Mouse (Mus musculus) midbrain, postnatal 0 days (tissue): Measurements from ENCODE around the gene Haus7. TPM values are rescaled to one million over a fixed set of nuclear protein-coding genes. Genes with fewer than 3 reads are reported as not detected.

ENCODE experiments used
- ATAC-seq: fragments of 200-750 bp; cut with Nextera tagmentation; 2 replicates; pipeline ENCODE4 v1.8.0; 2017; ENCODE audit warnings: moderate number of reproducible peaks, mild to moderate bottlenecking, moderate TSS enrichment, moderate library complexity; ENCODE audit not compliant: low FRiP score
- DNase-seq: peaks from one replicate; pipeline ENCODE4 v3.0.0-alpha.2; 2015; ENCODE audit warnings: low spot score
- H3K27ac ChIP-seq: fragments of 300-500 bp; sonication (generic); 2 replicates; pipeline ENCODE4 v1.5.1; 2014; ENCODE audit warnings: low read depth, mild to moderate bottlenecking, low read length, mixed read lengths
- H3K27me3 ChIP-seq: fragments of 300-500 bp; sonication (generic); 2 replicates; pipeline ENCODE4 v1.6.1; 2014; ENCODE audit warnings: low read length, control low read depth, mixed read lengths; ENCODE audit not compliant: insufficient read depth
- H3K36me3 ChIP-seq: fragments of 300-500 bp; sonication (generic); 2 replicates; pipeline ENCODE4 v1.6.1; 2014; ENCODE audit warnings: low read length, control low read depth, mixed read lengths; ENCODE audit not compliant: insufficient read depth
- H3K4me1 ChIP-seq: fragments of 300-500 bp; sonication (generic); 2 replicates; pipeline ENCODE4 v1.6.1; 2014; ENCODE audit warnings: mild to moderate bottlenecking, control low read depth, antibody characterized with exemption, low read length, mixed read lengths; ENCODE audit not compliant: insufficient read depth
- H3K4me2 ChIP-seq: fragments of 300-500 bp; sonication (generic); 2 replicates; pipeline ENCODE4 v1.6.1; 2014; ENCODE audit warnings: low read depth, mild to moderate bottlenecking, low read length, mixed read lengths; ENCODE audit not compliant: poor library complexity, severe bottlenecking
- H3K4me3 ChIP-seq: fragments of 300-500 bp; sonication (generic); 2 replicates; pipeline ENCODE4 v1.5.1; 2014; ENCODE audit warnings: low read depth, mild to moderate bottlenecking, low read length, moderate library complexity
- H3K9ac ChIP-seq: fragments of 300-500 bp; sonication (generic); replicated peaks from 2 replicates; pipeline ENCODE4 v1.6.1; 2014; ENCODE audit warnings: mild to moderate bottlenecking, low read length, moderate library complexity, mixed read lengths; ENCODE audit not compliant: poor library complexity, severe bottlenecking
- H3K9me3 ChIP-seq: fragments of 300-500 bp; sonication (generic); 2 replicates; pipeline ENCODE4 v1.6.1; 2016; ENCODE audit warnings: low read length, control low read depth
- CTCF ChIP-seq: IDR thresholded peaks from 2 replicates; pipeline ENCODE4 v1.5.1; 2016; ENCODE audit warnings: antibody characterized with exemption, mild to moderate bottlenecking
- WGBS: fragments of 180-500 bp; shearing (Covaris S2); extraction: QIAGEN DNeasy Blood & Tissue Kit; methylation state at CpG from one replicate; pipeline ENCODE4 v1.1.7; 2014; 5-methylcytosine and 5-hydroxymethylcytosine counted together
- polyA plus RNA-seq: library from polyadenylated mRNA; unstranded; fragments of >200 nt; fragmentation: Nextera tagmentation; extraction: Ambion mirVana; gene quantifications from 2 replicates; pipeline ENCODE4 v1.2.1, GENCODE M21; 2015
- total RNA-seq: library from RNA; depleted of rRNA; stranded (reverse); fragments of >200 nt; gene quantifications from 2 replicates; pipeline ENCODE4 v1.2.3, GENCODE M21; 2014

The Haus7 gene
- total and polyA plus RNA-seq, 2 experiments from 2014 or later, result 34.7 to 61.7 TPM

GRCm38 (mm10) chrX:73490186-73490585, 31.3 kb upstream of the Haus7 start:
- no peak for ATAC-seq
- Histone ChIP-seq H3K4me3 (no peak overlapping the region), H3K27ac (no peak overlapping the region), H3K4me2 (no peak overlapping the region), H3K9me3 (no peaks in the 10 kb centered on the region), H3K27me3 (no peaks in the 10 kb centered on the region), H3K9ac (no peak overlapping the region), H3K36me3 (no peaks in the 10 kb centered on the region), H3K4me1 (no peaks in the 10 kb centered on the region)
- no peak for TF ChIP-seq CTCF
- DNase-seq, result no peak
- 73% methylated on average over 4 of the region's 4 CpGs for WGBS

DNA sequence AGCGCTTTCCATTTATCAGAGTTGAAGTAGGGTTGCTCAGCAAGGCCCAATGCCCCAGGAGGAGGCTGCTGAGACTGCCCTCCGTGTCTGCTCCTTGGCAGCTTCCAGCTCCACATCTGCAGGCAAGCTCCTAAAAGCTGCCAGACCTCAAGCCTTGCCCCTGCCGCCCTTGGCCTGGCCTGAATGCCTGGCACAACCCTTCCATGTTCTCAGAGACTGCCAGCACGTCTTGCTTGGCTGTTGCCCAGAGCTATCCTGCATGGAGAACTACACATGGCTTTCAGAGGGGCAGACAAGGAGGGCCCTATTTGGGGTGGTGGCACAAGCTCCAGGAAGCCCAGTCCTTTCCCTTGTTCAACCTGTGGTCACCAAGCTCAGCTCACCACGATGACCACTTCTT, 28.1 kb upstream of the Haus7 start:
- no peak overlapping the region for H3K4me2 ChIP-seq
- H3K9ac ChIP-seq, result no peak overlapping the region
- no peak for ATAC-seq
- no peaks in the 10 kb centered on the region for H3K9me3 ChIP-seq
- no peak for TF ChIP-seq CTCF
- peak; percentile 21 for DNase-seq
- no peak overlapping the region for H3K4me3 ChIP-seq
- H3K36me3 ChIP-seq, result no peaks in the 10 kb centered on the region
- no peaks in the 10 kb centered on the region for H3K4me1 ChIP-seq
- WGBS, result 71% methylated on average over 5 of the region's 5 CpGs
- no peaks in the 10 kb centered on the region for H3K27me3 ChIP-seq
- H3K27ac ChIP-seq, result no peak overlapping the region

DNA sequence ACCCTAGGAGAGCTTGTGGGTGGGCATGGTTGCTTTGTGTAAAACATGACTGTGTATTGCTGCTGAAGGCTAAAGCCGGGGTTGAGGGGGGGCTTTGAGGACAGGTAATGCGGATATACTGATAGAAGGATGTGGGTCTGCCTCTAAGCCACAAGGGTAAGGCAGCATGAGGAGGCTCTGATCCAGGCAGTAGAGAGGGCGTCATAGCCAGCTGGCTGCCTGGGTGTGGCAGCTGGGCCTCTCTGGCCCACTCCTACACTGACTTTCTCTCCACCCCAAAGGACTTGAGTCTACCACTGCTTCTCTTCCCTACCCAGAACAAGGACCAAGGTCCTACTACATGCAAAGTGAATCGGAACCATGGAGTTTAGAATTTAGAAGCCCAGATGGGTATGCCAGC, 26.0 kb upstream of the Haus7 start:
- ATAC-seq (no peak), DNase-seq (no peak)
- Histone ChIP-seq H3K27me3 (no peaks in the 10 kb centered on the region), H3K4me2 (no peak overlapping the region), H3K36me3 (no peaks in the 10 kb centered on the region), H3K4me3 (no peak overlapping the region), H3K9ac (no peak overlapping the region), H3K9me3 (no peaks in the 10 kb centered on the region), H3K27ac (no peak overlapping the region), H3K4me1 (no peaks in the 10 kb centered on the region)
- WGBS, result 86% methylated on average over 4 of the region's 4 CpGs
- no peak for TF ChIP-seq CTCF

DNA sequence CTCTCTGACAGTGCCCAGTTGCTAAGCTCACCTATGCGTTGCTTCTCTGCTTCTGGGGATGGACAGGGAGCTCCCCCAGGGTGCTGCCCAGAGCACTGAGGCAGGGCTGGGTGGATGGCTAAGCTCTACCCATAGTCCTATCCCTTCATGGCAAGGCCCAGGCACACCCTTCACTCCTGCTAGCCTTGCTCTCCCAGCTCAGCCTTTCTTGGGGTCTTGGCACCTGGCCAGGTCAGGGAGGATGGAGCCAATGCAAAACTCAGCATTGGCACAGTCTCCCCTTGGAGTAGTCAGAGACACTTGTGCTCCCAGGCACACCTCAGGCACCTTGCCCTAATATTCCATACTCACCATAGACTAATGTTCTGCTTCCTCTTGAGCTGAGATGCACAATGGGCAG, 25.2 kb upstream of the Haus7 start:
- Histone ChIP-seq H3K27ac (no peak overlapping the region), H3K36me3 (no peaks in the 10 kb centered on the region), H3K9ac (no peak overlapping the region), H3K4me1 (no peaks in the 10 kb centered on the region), H3K27me3 (no peaks in the 10 kb centered on the region), H3K4me2 (no peak overlapping the region), H3K9me3 (no peaks in the 10 kb centered on the region), H3K4me3 (no peak overlapping the region; the same call in 1 of the 2 replicates)
- DNase-seq, result no peak
- WGBS, result 56% methylated on average over 1 of the region's 1 CpGs
- no peak for ATAC-seq
- no peak for TF ChIP-seq CTCF

DNA sequence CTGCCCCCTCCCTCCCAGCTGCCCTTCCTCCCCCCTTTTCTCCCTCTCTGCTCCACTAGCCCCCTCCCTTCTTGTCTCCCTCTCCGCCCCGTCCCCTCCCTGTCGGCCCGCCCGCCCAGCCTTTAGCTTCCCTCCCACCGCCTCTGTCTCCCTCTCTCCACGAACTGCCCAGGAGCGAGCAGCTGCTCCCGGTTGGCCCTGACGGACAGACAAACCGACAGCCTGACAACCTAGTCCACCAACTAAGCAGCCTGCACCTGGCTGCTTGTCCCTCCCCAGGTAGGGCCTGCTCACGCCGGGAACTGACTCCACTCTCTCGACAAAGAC, 24.6 kb upstream of the Haus7 start, which contains the start of gene Bgn:
Gene Bgn, plus strand, starts transcription at position 119 of the 327 bp plus-strand sequence.
- Histone ChIP-seq H3K27me3 (no peaks in the 10 kb centered on the region), H3K36me3 (no peaks in the 10 kb centered on the region), H3K4me2 (no peak within 1 kb of the TSS), H3K4me1 (no peaks in the 10 kb centered on the region), H3K4me3 (no peak within 1 kb of the TSS; the same call in 1 of the 2 replicates), H3K9me3 (no peaks in the 10 kb centered on the region), H3K27ac (no peak within 1 kb of the TSS), H3K9ac (no peak within 1 kb of the TSS)
- DNase-seq (no peak), ATAC-seq (no peak)
- WGBS, result 17% methylated on average over 7 of the region's 14 CpGs
- TF ChIP-seq CTCF, result no peak

DNA sequence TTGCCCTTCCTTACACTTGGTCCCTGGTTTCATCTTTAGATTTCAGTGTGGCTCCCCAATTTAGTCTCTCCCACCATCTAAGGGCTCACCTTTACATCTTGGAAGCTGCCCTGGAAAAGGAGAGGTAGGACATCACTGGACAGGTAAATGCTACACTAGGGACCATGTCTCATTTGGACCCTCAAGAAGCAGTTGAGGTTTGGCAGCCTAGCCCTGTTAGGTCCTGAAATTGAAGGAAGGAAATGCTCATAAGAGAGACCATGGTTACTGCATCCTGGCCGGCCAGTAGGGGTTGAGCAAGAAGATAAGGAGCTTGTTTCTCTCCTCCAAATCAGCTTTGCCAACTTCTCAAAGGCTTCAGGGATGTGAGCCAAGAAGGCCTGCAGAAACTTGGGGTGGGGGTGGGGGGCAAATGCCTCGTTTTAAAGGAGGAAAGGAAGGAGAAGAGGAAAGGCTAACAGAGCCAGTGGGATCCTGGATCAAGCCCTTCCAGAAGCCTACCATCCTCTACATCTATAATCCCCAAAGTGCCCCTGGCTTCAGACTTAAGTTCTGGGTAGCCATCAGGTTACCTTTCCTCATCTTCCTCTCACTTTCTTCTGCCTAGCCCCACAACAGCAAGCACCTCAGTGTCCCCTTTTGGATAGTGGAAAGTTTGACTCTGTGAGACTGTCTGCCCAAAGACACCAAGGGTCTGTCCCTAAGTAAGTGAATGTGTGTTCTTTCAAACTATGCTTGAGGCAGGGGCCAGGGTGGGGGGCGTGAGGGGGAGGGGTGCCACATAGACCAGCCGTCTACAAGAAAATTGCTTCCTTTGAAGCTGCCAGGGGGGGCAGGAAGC, 24.0 kb upstream of the Haus7 start:
- DNase-seq (no peak), ATAC-seq (no peak)
- Histone ChIP-seq H3K27me3 (no peaks in the 10 kb centered on the region), H3K27ac (no peak overlapping the region), H3K4me3 (no peak overlapping the region), H3K4me1 (no peaks in the 10 kb centered on the region), H3K36me3 (no peaks in the 10 kb centered on the region), H3K4me2 (no peak overlapping the region), H3K9ac (no peak overlapping the region), H3K9me3 (no peaks in the 10 kb centered on the region)
- TF ChIP-seq CTCF, result no peak
- WGBS, result 49% methylated on average over 4 of the region's 4 CpGs
